Mouse (Mus musculus) cerebellum, adult 9-11 months (tissue): Measurements from ENCODE around the gene Mrps9.
"Not testable (repeated sequence)": the region's sequence is repeated elsewhere in the genome, so short reads cannot be mapped to it uniquely, and the experiment has no call there.

Experiments
- DNase-seq: peaks from one replicate; pipeline ENCODE4 v3.0.0; 2022

The Mrps9 gene

DNA sequence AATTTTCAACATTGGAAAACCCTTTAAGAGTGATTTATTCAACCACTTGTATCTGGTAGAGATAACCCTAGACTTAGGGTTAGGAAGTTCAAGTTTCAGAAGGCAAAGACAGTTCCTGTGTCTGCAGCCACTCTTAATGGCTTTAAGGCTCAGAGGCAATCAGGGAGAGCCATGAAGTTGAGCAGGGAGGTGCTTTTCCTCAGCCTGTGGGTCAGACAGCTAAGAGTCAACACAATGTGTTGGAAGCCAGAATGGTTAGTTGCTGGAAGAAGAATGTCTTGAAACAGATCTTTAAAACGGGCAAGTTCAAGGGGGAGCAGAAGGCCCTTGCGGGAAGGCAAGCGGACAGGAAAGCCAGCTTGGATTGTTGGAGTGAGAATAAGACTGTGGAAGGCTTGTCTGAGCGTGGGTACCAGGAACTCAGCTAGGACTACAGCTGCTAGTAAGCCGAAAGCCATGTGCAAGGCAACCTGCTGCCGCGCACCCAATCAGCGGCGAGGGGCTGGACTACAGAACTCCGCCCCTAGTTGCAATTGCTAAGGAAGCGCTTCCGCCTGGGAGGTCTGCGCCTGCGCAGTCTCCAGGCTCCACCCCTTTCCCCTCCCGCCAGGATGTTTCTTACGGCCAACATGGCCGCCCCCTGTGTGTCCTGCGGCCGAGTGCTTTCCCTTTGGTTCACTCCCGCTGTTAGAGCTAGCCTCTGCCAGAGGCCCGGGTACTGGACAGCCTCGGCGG, at the start of gene Mrps9:
Gene Mrps9 (plus strand): TSS at position 571 of the 735 bp plus-strand sequence.
- peak; percentile 98 for DNase-seq

DNA sequence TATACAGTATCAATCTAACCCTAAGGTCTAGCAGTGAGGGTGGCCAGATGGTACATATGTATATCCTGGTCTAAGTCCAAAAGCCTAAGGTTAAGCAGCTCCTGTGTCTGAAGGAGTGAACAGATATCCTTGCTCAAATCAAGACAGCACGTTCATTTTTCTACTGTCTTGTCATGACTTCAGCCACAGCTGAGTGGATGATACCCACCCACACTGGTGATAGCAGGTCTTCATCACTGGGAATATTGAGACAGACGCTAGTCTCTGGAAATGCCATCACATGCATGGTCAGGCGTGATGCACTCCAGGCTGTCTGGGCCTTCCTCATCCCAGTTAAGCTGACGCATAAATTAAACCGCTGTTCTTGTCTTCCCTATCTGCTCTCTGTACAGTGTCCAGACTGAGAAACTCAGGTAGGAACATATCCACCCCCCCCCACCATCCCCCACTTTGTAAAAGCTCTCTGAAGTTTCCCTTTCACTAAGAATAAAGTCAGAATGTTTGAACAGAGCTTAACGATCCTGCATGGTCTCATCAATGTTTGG, 37.7 kb upstream of the Mrps9 start:
- DNase-seq = no peak

DNA sequence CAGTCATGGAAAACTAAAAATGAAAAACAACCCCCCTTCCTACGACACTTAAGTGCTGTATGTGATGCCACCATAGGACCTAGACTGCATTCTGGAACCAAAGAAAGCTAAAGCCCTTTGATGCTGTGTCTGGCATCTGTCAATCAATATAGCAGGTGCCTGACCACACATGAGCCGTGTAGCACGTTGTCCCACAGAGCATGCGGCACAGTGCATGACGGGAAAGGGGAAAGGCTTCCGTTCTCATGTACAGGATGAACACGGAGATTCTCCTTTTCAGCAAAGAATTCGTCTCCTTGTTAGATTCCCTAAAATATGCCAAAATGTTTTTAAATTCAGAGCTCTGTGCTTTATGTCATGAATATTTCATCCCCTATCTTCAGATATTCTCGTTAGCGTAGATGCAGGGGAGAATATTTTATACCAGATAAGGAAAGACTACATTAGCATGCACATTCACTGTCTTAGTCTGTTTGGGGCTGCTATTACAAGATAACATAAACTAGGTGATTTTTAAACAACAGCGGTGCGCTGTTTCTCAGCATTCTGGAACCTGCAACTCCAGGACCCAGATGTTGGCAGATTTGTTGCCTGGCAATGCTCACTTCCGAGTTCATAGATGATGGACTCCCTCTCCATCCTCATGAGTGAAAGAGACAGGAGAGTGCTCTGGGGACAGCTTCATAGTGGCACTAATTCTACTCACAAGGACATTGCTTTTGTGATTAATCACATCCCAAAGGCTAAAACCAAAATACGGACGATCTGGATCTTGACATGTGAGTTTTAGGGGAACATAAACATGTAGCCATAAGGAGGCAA, 36.0 kb upstream of the Mrps9 start:
- no peak for DNase-seq

DNA sequence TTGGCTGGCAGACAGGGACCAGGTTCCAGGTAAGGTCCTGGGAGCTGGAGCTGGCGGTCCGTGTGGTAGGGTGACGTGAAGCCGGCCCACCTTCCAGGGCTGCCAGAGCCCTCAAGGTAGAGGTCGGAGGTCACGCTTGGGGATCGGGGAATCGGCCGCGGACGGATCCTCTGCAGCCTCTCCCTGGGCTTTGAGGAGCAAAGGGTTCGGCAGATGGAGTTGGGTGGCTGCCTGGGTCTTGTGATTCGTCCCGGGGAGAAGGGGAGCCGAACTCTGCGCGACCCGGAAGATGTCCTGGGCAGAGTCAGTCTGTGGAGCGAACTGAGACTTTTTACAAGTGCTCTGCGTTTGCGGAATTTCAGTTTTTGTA, 350 bp downstream of the Mrps9 start:
- DNase-seq = no peak

DNA sequence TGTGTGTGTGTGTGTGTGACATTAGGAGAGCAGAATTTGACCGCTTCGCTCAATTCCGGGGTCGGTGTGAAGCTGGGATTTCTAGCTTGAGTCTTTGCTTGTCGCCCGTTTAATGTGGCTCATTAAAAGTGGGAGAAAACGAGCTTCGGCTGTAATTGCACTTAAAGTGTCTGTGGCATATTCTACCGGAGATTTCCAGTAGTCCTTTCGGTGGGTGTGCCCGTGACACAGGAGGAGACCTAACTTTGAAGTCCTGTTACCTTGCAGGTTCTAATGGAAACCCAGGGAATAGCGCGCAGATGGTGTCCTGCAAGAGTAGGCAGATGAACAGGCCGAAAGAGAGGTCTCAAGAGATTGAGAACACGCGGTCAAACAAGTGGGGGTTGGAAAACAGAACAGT, 777 bp downstream of the Mrps9 start:
- peak; percentile 17 for DNase-seq

DNA sequence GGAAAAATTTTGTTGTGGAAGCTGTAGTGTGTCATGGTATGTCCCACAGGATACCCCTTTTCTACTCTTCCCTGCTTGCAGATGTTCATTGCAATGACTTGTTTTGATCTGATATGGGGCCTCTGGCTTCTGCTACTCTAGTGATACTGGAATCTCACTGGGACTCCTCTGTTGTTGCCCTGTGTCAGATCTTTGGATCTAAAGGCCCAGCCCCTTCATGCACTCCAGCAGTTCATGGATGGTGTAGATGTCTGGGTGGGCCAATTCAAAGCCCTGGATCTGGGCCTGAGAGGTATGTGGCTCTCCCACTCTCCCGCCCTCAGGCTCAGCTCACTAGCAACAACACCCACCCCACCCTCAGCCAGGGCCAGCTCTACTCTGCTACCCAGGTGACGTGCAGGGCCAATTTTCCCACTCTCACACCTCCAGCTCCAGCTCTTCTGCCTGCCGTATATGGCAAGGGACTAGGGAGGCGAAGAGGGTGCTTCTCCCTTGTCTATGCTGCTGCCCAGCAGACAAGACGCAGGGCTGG, 13.8 kb downstream of the Mrps9 start:
- DNase-seq = no peak

DNA sequence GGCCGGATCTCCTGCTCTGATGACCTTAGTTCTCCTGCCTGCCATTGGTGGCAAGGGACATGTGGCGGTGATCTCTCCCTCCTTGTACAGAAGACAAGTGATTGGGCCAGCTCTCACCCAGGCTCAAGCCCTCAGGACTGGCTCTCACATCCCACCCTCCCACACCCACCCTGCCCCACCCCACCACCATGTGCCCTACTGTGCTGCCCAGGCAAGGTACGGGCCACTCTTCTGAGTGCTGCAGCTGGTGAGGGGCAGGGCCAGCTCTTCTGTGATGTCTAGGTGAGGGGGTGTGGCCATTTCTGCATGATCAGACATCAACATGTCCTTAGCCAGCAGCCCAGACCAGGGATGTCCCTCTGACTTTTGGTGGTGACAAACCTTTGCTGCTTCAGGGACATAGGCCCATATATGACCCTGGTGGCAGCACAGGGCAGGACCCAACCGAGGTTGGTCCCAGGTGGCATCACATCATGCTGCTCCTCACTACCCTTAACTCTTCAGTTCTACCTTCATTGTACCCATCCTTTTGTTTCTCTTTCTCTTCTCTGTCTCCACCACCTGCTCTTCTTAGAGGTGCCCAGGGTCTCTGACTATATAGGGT, 14.4 kb downstream of the Mrps9 start:
- DNase-seq = no peak

DNA sequence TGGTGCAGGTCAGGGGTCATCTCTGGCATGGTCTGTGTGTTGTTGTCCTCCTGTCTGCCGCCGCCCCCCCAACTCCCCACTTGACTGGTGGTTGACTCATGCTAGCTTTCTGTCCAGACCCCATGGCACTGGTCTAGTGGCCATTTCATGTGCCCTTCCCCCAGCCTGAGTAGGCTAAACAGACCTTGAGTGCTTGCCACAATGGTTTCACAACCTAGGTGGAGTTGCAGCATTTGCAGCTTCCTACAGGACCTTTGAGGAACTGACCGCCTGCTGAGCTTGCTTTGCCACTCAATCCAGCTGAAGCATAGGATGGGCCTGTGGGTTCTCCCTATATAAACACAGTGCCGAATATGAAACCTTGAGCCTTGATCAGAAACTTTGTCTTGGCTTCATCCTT, 15.0 kb downstream of the Mrps9 start:
- no peak for DNase-seq

DNA sequence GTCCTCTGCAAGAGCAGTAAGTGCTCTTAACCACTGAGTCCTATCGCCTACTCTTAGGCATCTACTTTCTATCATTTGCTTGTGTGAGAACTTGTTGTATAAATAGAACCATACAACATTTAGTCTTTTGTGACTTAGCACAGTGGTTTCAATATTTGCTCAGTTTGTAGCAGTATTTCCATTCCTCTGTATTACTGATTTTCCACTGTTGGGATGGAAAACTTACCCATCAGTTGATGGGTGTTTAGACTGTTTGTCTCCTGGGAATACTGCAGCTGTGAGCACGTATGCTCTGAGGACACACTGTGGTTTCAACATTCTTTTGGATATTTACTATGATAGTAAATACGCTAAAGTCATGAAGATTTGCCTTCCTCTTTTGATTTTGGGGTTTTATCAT, 16.2 kb downstream of the Mrps9 start:
- no peak for DNase-seq

DNA sequence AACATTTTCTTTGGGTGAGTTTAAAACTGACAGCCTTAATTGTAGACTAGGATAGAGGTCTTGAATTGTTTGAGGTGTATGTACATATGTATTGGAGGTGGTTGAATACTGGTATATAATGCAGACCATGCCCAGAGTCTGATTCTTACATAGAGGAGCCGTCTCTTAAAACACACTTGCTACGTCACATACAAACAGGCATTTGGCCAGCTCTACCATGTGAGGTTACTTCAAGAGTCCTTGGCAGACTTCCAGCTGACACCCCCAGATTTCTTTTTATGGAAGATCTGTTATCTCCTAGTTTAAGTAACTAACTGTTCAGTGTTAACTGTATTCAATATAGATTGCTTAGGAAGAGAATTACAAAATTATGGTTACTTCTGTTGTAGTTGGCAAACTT, 23.1 kb downstream of the Mrps9 start:
- DNase-seq = no peak

DNA sequence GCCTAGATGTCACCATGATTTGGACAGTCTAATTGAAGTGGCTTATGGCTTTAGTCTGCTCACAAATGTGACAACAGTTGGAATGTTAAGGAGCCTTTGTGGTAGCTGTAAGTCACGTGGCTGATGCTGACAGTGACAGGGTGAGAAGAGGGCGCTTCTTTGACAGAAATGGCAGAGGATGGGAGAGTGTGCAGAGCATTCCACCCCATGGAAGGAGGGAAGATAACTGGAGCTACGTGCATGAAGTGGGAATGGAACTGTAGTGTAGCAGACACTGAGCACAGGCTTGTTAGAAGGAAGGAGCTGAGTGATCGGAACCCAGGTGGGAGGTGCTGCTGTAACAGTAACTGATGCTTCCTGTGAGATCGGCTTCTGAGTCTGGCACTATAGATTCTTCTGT, 24.2 kb downstream of the Mrps9 start:
- no peak for DNase-seq

DNA sequence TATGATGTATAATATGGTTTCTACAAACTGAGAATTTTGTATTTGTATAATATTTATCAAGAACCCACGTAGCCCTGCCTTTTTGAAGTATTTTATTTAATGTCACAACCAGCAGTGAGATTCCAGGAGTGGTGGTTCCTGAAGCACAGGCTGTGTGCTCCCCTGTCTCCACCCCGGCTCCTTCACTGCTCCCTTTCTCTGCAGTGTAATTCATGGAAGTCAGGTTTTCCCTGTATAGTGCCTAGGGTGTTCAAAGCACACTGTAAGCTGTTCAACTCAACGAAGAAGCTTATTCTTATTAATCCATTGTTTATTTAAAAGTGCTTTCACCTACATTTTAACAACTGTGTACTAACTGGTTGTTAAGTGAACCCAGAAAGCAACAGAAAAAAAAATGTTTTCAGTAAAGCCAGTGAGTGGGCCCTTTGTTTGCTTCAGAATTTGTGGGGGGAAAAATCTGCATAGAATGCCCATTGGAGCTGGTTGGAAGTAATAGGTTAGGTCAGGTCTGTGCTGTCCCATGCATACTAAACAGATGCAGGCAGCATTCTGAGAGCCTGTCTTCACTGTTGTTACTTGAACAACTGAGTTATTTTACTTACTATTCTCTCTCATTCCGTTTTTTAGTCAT, 25.5 kb downstream of the Mrps9 start:
- no peak for DNase-seq

DNA sequence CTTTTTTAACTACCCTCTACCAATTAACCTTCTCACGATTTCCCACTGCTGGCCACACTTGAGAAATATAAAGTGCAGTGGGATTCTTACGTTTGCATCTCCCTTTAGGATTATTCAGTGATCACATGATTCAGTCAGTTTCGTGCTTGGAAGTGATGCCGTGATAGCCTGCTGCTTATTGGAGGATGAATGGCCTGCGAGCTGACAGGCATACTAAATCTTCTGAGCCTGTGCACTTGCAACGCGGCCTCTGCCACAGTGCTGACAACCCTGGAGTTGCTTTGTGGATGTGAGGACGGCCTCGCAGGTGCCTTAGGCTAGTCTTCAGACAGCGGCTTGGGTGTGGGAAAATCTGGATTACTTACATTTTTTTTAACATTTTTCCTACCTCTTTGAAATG, 26.2 kb downstream of the Mrps9 start:
- DNase-seq = no peak

DNA sequence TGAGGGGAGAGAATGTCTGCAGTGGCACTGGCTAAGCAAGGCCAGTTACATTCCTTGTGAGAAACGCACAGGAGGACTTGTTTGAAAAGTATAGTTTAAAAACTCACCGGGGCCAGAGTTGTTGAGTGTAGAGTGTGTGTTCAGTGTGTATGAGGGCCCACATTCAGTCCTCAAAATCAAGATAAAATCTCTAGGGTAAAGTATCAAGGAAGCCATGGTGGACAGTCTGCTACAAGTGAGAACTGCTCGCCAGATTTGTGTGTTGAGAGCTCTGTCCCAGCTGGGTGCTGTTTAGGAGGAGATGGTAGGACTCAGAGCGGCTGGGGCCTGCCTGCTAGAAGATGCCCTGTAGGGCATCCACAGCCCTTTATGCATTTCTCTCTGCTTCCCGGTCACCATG, 27.8 kb downstream of the Mrps9 start:
- no peak for DNase-seq

DNA sequence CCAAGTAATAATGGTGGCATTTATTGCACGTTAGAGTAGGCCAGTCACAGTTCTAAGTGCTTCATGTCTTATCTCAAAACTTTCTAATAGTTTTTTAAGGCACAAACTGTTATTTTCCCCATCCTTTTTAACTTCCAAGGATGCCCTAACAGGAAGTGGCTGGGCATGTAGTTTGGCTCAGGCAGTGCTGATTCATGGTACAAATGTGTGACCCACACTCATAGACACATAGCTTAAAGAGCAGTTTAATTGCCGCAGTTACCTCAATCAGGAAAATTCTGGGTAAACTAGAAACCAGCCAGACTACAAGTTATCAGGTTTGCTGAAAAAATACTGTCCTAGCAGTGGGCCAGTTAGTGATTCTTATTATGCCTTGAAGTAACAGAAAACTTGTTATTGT, 31.2 kb downstream of the Mrps9 start:
- DNase-seq = no peak

DNA sequence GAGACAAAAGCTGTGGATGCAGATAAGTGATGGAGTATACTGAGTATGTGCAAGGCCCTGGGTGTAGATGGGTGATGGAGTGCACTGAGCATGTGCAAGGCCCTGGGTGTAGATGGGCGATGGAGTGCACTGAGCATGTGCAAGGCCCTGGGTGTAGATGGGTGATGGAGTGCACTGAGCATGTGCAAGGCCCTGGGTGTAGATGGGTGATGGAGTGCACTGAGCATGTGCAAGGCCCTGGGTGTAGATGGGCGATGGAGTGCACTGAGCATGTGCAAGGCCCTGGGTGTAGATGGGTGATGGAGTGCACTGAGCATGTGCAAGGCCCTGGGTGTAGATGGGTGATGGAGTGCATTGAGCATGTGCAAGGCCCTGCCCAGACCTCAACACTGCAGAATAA, 32.4 kb downstream of the Mrps9 start:
- DNase-seq = not testable (repeated sequence)

DNA sequence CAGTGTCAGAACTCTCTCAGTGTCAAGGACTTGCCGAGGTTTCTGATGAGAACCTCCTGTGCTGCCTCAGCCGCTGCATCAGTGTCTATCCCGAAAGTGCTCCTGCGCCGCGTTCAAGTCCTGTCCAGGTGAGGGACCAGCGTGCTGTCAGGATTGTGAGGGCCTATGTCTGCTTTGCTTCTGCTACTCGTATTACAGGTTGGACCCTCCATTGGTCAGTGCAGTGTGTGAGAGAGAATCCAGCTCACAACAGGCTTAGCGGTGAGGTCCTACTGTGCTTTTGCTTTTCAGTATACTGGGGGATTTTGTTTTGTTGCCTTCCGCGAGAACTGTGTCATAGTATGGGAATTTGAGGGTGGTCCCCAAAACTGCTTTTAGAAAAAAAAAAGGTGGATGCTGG, 36.8 kb downstream of the Mrps9 start:
- no peak for DNase-seq

DNA sequence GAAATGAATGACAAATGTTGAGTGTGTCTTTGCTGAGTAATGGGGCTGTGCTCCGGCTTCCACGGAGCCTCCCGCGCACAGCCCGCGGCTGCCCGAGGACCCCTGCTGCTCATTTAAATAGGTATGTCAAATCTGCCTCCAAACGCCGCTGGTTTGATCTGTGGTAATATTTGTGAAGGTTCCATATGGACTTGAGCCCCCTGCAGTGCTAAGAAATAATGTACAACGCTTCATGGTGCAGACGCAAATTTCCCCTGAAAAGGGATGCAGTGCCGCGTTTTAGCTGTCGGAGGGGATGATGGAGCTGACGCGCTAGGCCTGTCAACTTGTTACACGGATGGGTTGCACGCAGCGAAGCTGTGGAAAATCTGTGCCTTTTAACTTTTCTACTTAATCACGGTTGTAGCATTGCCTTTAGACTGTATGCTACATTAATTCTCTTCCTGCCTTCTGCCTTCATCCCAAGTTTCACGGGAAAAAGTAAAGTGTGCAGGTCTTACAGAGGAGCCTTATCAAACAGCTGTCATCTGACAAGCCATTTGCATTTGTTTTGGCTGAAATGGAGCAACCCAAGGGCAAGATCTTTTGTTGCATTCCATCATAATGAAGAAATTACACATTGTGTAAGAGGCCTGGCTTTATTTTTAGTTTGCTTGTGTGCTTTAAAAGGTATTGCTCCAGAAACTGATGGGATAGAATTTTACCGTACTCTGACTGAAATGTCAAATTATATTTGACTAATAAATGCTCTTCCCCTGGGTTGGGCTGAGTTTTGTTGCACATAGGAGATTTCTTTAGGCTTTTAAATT, 37.7 kb downstream of the Mrps9 start:
- DNase-seq = no peak

DNA sequence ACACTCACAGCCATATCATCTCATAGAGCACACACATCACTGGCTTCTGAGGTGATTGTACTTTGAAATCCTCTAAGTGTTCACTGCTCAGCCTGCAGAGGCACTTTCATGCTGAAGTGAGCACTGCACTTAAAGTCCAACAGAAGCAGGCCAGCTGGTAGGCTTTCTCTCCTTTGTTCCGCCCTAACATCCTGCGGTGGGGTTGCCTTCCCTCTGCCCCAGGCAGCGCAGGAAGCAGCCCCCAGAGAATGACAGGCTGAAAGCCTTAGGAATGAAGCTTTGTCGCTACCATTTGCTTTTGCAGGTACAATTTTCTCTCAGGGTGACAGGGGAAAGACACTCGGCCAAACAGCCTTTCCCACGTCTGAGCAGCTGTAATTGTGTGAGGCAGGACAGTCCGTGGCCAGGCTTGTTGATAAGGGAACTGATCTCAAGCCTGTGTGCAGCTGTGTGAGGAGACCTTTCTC, 38.4 kb downstream of the Mrps9 start:
- no peak for DNase-seq

DNA sequence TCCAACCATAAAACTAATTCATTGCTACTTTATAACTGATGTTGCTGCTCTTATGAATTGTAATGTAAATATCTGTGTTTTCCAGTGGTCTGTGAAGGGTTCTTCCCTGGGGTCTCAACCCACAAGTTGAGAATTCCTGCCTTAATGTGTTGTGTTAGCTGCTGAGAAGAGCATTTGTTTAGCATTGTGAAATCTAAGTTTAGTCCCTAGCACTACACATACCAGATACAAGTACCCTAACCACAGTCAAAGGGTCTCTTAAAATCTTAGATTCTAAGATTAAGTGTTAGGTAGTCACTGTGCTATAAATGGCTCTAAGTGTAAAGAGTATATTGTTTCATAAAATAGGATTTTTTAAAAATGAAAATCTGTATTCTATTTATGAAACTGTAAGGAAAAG, 43.7 kb downstream of the Mrps9 start:
- no peak for DNase-seq

DNA sequence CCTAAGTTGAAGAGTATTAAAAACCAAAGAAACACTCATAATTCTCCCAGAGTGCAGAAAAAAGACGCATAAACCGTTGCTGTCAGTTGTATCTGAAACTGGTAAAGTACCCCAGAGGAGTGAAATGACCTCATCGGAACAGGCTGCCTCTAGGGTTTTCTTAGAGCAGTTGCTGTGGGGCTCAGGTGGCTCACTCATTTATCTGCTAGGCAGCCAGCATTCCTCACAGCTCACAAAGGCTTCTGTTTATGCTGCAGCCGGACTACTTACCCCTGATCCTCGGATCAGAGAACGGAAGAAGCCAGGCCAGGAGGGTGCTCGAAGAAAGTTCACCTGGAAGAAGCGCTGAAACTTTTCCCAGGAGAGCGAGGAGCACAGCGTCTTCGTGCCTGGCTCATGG, 54.1 kb downstream of the Mrps9 start:
- DNase-seq = no peak

DNA sequence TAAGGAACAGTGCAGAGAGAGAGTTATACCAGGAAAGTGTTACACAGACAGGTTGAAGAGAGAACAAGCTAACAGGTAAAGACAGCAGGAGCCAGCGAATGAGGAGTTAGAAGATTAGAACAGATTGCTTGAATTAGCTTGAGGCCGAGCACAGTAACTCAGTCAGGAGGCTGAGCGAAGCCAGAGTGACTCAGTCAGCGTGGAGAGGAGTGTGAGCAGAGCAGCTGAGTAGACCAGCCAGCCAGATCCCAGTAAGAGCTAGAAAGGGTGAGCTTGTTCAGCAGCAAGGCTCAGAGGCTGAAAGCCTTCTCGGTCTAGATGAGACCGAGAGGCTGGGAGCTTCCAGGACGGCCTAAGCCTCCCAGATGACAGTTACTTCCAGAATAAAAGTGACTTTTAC, 55.7 kb downstream of the Mrps9 start:
- DNase-seq = no peak
